Mouse (Mus musculus): ENCODE results near the gene Naa80.
A peak's percentile ranks its signal among the peaks of the same experiment; 100 is the strongest.

GRCm38 (mm10) chr9:107602068-107602648 lies 23.5 kb downstream of the Naa80 start:
- TF ChIP-seq CTCF (IDR thresholded peaks at IDR 0.05; ENCODE audit: borderline replicate concordance, insufficient read depth, low read length) (peak; percentile 94), POLR2A (IDR thresholded peaks at IDR 0.05; ENCODE audit: low read depth, low read length) (no peak)

Data from embryonic fibroblast, embryonic 13.5 days (primary cell).